Mouse (Mus musculus): ENCODE measurements around the gene Lmo2.

DNA sequence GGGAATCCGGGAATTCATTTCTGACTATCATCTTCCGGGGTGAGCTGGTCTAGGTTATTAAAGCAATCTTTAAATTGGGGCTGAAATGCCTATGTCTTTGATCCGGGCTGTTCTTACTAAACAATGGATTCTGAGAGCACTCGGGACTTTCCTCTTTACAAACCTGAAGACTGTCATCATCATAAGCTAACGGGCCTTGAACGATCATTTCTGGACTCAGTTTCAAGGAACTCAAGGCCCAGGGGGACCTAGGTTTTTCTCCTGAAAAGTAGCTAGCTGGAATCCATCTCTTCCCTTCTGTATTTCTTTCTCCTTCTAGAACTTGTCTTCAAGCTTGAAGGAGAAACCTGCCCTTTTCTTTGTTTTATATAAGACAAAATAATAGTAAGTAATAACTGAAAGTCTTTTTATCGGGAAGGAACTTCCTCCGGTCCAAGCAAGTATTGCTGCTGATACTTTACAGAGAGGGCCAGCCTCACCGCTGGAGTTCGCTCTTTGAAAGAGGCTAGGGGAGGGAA lies 11.2 kb downstream of the Lmo2 start:
- peak; percentile 68 for TF ChIP-seq SIN3A (IDR thresholded peaks at IDR 0.05; ENCODE audit: low read length)
- TF ChIP-seq CTCF (conservative IDR thresholded peaks at IDR 0.05 in 1 of 2, IDR thresholded peaks at IDR 0.05 in 1 of 2; ENCODE audit: low read depth in 2 of 2, low read length in 2 of 2), result no peak
- no peak for TF ChIP-seq TCF12 (IDR thresholded peaks at IDR 0.05; ENCODE audit: low read depth, low read length)
- TF ChIP-seq POLR2A (IDR thresholded peaks at IDR 0.05; ENCODE audit: low read depth, low read length), result no peak
- TF ChIP-seq EP300 (IDR thresholded peaks at IDR 0.05; ENCODE audit: low read length), result peak; percentile 5
- TF ChIP-seq ELF1 (IDR thresholded peaks at IDR 0.05; ENCODE audit: low read depth, low read length), result no peak
- TF ChIP-seq MEF2A (IDR thresholded peaks at IDR 0.05; ENCODE audit: borderline replicate concordance, low read depth, low read length), result no peak
- no peak for TF ChIP-seq NRF1 (IDR thresholded peaks at IDR 0.05; ENCODE audit: low read depth, low read length)
- TF ChIP-seq JUND (conservative IDR thresholded peaks at IDR 0.05; ENCODE audit: low read depth, low read length), result no peak
